14 mouse cellular contexts compared by ENCODE assay signal in the genomic region with DNA sequence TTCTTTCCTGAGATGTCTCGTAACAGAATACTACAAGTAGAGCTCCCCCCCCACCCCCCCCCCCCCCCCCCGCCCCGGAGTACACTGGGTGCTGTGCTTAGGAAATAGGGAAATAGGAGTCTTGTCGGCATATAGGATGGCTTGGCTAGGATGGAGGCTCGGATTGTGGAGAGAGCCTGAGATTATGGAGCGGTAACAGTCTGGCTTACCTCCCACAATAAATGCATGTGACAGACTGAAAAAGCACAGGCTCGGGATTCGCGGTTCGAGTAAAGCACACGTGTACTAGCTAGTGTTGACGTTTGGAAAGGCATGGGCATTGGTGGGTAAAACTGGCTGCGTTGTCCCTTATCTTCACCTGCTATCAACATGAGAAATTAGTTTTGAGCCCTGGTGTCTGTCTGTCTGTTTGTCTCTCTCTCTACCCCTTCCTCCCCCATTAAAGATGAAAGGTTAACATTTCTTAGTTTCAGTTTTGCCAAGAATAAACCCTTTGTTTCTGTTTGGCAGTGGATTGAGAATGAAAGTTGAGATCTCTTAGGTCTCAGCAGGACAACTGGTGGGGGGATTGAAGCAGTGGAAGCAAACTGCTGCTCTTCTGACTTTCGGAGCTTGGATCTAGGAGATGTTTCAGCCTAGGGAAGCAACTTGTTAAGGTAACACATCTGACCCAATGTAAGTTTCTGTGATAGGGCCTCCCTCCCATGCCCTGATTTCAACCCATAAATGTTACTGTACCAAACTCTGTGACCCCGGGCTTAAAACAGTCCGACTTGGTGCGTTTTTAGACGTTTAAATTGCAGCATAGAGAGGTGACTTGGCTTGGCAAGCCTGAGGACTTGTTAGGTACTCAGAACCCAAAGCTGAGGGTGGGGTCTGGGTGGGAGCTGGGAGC. TPM values are rescaled to one million over a fixed set of nuclear protein-coding genes. Genes with fewer than 3 reads are reported as not detected.
DNase-seq lines count a peak whose midpoint lies in the region; TF ChIP-seq lines count a peak whose summit lies in the region.
"Had no signal": no experiment of that assay in that cellular context is flagged by ENCODE, and none has a peak within 500 bp of the region (broad histone marks: within the 10 kb centered on the region; RNA-seq: fewer than 3 reads in every experiment).

No protein-coding gene starts in this region.

- 56% methylated on average over 17 of the region's 18 CpGs for WGBS in kidney, adult 2 months
- 85% methylated on average over 16 of the region's 18 CpGs for WGBS in limb, embryonic 10.5 days

- no peak for TF ChIP-seq CTCF in kidney, adult 2 months (conservative IDR thresholded peaks at IDR 0.05; ENCODE audit: insufficient read depth, insufficient read length, low read depth, low read length)
- TF ChIP-seq CTCF in cortical plate, adult 2 months (IDR thresholded peaks at IDR 0.05; ENCODE audit: extremely low read depth, insufficient read depth, low read length) = no peak

- TF ChIP-seq POLR2A in kidney, adult 2 months (IDR thresholded peaks at IDR 0.05; ENCODE audit: low read depth, low read length) = no peak
- TF ChIP-seq POLR2A in cortical plate, adult 2 months (IDR thresholded peaks at IDR 0.05; ENCODE audit: extremely low read depth, insufficient read depth, low read length) = no peak

- H3K27me3 ChIP-seq in kidney, adult 2 months (replicated peaks; ENCODE audit: control insufficient read depth, insufficient read depth, low read length) = no peaks in the 10 kb centered on the region
- H3K27me3 ChIP-seq in limb, embryonic 10.5 days (ENCODE audit: low read depth, poor library complexity, severe bottlenecking) = no peaks in the 10 kb centered on the region
- H3K27me3 ChIP-seq: forebrain, embryonic 13.5 days; limb, embryonic 13.5 days had no signal

- peak; percentile 16 for DNase-seq in adrenal gland, postnatal 10 days
- no peak for DNase-seq in adrenal gland, adult 8-10 months
- DNase-seq in kidney, adult 2 months = no peak
- DNase-seq in kidney, adult 18-20 months = no peak
- DNase-seq in CD4-positive helper T cell, adult 2 months (ENCODE audit: low read depth, low spot score) = peak; percentile 67
- DNase-seq in limb, embryonic 10.5 days (ENCODE audit: low spot score) = no peak
- no peak for DNase-seq in ovary, postnatal 14 days (ENCODE audit: low spot score)
- DNase-seq: adrenal gland, postnatal 36 days; kidney, postnatal 25 days; thymus, postnatal 14 days had no signal

- H3K27ac ChIP-seq in kidney, adult 2 months (ENCODE audit: insufficient read depth, low read depth, low read length) = no peak overlapping the region
- no peak overlapping the region for H3K27ac ChIP-seq in cortical plate, adult 2 months (ENCODE audit: insufficient read depth, low read length)
- H3K27ac ChIP-seq in limb, embryonic 10.5 days = no peak overlapping the region
- H3K27ac ChIP-seq: forebrain, embryonic 13.5 days; hindbrain, postnatal 0 days; limb, embryonic 13.5 days had no signal

- H3K4me1 ChIP-seq in kidney, adult 2 months (ENCODE audit: control insufficient read depth, insufficient read depth, low read length) = peaks cover 13% of the 10 kb centered on the region; the same call in 1 of the 2 replicates
- peaks cover 6% of the 10 kb centered on the region for H3K4me1 ChIP-seq in cortical plate, adult 2 months (ENCODE audit: control insufficient read depth, insufficient read depth, low read length)
- H3K4me1 ChIP-seq in limb, embryonic 10.5 days = peaks cover 37% of the 10 kb centered on the region

- H3K9me3 ChIP-seq in limb, embryonic 10.5 days (replicated peaks) = no peaks in the 10 kb centered on the region
- H3K9me3 ChIP-seq: forebrain, embryonic 13.5 days; limb, embryonic 13.5 days had no signal

- H3K4me3 ChIP-seq in kidney, adult 2 months (ENCODE audit: insufficient read depth, low read depth, low read length) = peak overlapping the region; percentile 15
- H3K4me3 ChIP-seq in cortical plate, adult 2 months (ENCODE audit: insufficient read depth, low read length) = peak overlapping the region; percentile 9
- H3K4me3 ChIP-seq in limb, embryonic 10.5 days = no peak overlapping the region
- H3K4me3 ChIP-seq: forebrain, embryonic 13.5 days; limb, embryonic 13.5 days had no signal

- no peaks in the 10 kb centered on the region for H3K36me3 ChIP-seq in kidney, adult 2 months (ENCODE audit: control insufficient read depth, insufficient read depth, low read length)
- peaks cover 6% of the 10 kb centered on the region; the same call in 1 of the 2 replicates for H3K36me3 ChIP-seq in limb, embryonic 10.5 days
- H3K36me3 ChIP-seq: limb, embryonic 13.5 days had no signal

RNA-seq across cellular contexts. Expression of a gene that starts 4.4 kb away (rescaled TPM):
- 100 to 1,000 TPM; 189 to 306 TPM for total RNA-seq in adrenal gland, postnatal 10 days (2021)
- 100 to 1,000 TPM; 450 to 789 (median 577) TPM for total RNA-seq in adrenal gland, adult 8-10 months (2022)
- 67.2 and 70.0 TPM in 2 replicates for polyA plus RNA-seq in kidney, adult 2 months (2012; rRNA removed)
- 77.8 and 88.7 TPM in 2 replicates for polyA plus RNA-seq in cortical plate, adult 2 months (2012; rRNA removed)
- 91.1 and 92.8 TPM in 2 replicates for polyA plus RNA-seq in limb, embryonic 10.5 days (2016; fragmentation: Nextera tagmentation; extraction: Ambion mirVana)

Comparison
In these comparisons a context has a peak if more than half of its experiments do, and no peak if none do; other contexts are left out.
1. DNase-seq: peak in adrenal gland, postnatal 10 days (single experiment) and CD4-positive helper T cell, adult 2 months (single experiment); none in adrenal gland, adult 8-10 months (single experiment), kidney, adult 2 months (single experiment), kidney, adult 18-20 months (single experiment), limb, embryonic 10.5 days (single experiment) and ovary, postnatal 14 days (single experiment).